Mouse (Mus musculus): Measurements from ENCODE around the gene Pgam1. TPM values are rescaled to one million over a fixed set of nuclear protein-coding genes. Genes with fewer than 3 reads are reported as not detected.

Gene Pgam1
- total RNA-seq, 2 experiments from 2014 or later, result 115 to 131 TPM

Other genes starting within 250 kb of the Pgam1 start
- under 1 TPM; 0.07 to 0.12 TPM for gene Slit1, start 168.3 kb upstream of the Pgam1 start, total RNA-seq (2021)
- gene Arhgap19, start 109.9 kb upstream of the Pgam1 start, total RNA-seq (2021), result 1 to 10 TPM; 2.5 to 3.5 TPM
- 1 to 10 TPM; 2.5 to 3.2 TPM for gene Frat1, start 82.0 kb upstream of the Pgam1 start, total RNA-seq (2021)
- 1 to 10 TPM; 5.9 to 6.6 TPM for gene Frat2, start 63.8 kb upstream of the Pgam1 start, total RNA-seq (2021)
- gene Rrp12, start 15.8 kb upstream of the Pgam1 start, total RNA-seq (2021), result 10 to 100 TPM; 10.7 to 12.9 TPM
- gene Exosc1, start 21.5 kb downstream of the Pgam1 start, total RNA-seq (2021), result 10 to 100 TPM; 11.3 to 13.4 TPM
- 10 to 100 TPM; 19.9 to 20.9 TPM for gene Zdhhc16, start 21.6 kb downstream of the Pgam1 start, total RNA-seq (2021)
- 10 to 100 TPM; 16.7 to 21.2 TPM for gene Mms19, start 69.2 kb downstream of the Pgam1 start, total RNA-seq (2021)
- 10 to 100 TPM; 25.9 to 28.0 TPM for gene Ubtd1, start 69.8 kb downstream of the Pgam1 start, total RNA-seq (2021)
- not detected for gene Ankrd2, start 124.1 kb downstream of the Pgam1 start, total RNA-seq (2021)
- 1 to 10 TPM; 1.4 to 2.3 TPM for gene Hoga1, start 133.7 kb downstream of the Pgam1 start, total RNA-seq (2021)
- under 1 TPM in 1 of 2 experiments, not detected in 1; 0.32 TPM for gene 4933411K16Rik, start 140.3 kb downstream of the Pgam1 start, total RNA-seq (2021)
- 1 to 10 TPM; 4.5 to 5.3 TPM for gene Morn4, start 174.4 kb downstream of the Pgam1 start, total RNA-seq (2021)
- gene Pi4k2a, start 178.5 kb downstream of the Pgam1 start, total RNA-seq (2021), result 10 to 100 TPM; 17.2 to 20.6 TPM
- gene Avpi1, start 217.1 kb downstream of the Pgam1 start, total RNA-seq (2021), result 10 to 100 TPM; 10.8 to 11.7 TPM
- gene Marveld1, start 235.5 kb downstream of the Pgam1 start, total RNA-seq (2021), result 10 to 100 TPM; 21.6 to 23.8 TPM

Data from heart, postnatal 14 days (tissue).